Mouse (Mus musculus) heart, adult 2 months (tissue): ENCODE data around the gene Sec14l3.

Experiments used
- CTCF ChIP-seq: fragments of 200-600 bp; IDR thresholded peaks from 2 replicates; pipeline ENCODE4 v1.8.1; 2022; ENCODE audit warnings: antibody characterized with exemption, mild to moderate bottlenecking, moderate library complexity
- EP300 ChIP-seq: fragments of 200-500 bp; IDR thresholded peaks from 2 replicates; pipeline ENCODE4 v1.6.1; 2011; ENCODE audit warnings: low read depth, low read length, control low read depth; ENCODE audit not compliant: insufficient read depth
- POLR2A ChIP-seq: fragments of 200-500 bp; IDR thresholded peaks from 2 replicates; pipeline ENCODE4 v1.6.1; 2011; ENCODE audit warnings: mild to moderate bottlenecking, low read depth, low read length, control low read depth; ENCODE audit not compliant: insufficient read depth

GRCm38 (mm10) chr11:4098120-4098519 lies 33.5 kb downstream of the Sec14l3 start:
- TF ChIP-seq CTCF = peak; percentile 20; the same call in 1 of the 2 replicates
- no peak for TF ChIP-seq EP300
- TF ChIP-seq POLR2A = no peak
